Mouse (Mus musculus) megakaryocyte, embryonic 14.5 days (primary cell): Measurements from ENCODE around the gene Fbxl17.

Experiments used
- FLI1 ChIP-seq: IDR thresholded peaks from 2 replicates; pipeline ENCODE4 v1.6.1; 2012; ENCODE audit warnings: low read length, inconsistent platforms, mixed read lengths
- GATA1 ChIP-seq: IDR thresholded peaks from 3 replicates; pipeline ENCODE4 v1.6.1; 2012; ENCODE audit warnings: mixed read lengths, low read length, inconsistent platforms, borderline replicate concordance

DNA sequence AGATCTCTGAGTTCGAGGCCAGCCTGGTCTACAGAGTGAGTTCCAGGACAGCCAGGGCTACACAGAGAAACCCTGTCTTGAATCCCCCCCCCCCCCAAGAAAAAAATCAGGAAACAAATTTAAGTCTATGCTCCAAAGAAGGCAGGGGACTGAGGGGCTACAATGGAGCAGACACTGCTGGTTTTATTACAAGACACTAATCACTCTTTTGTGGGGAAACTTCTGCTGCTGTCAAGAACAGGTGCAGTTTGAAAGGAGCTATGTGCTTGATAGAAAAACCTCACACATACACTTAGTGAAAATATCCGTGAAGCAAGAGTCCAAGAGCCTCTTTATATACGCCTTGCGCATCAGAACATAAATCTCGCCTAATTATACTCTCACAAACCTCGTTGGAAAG is 29.7 kb upstream of the Fbxl17 start:
- TF ChIP-seq FLI1 (no peak), GATA1 (no peak)
